Mouse (Mus musculus): ENCODE results near the gene Zmiz1. TPM values are rescaled to one million over a fixed set of nuclear protein-coding genes. Genes with fewer than 3 reads are reported as not detected.
A peak's percentile ranks its signal among the peaks of the same experiment; 100 is the strongest.

The Zmiz1 gene
- polyA plus RNA-seq, 1 experiment, result 34.5 TPM

GRCm38 (mm10) chr14:25693888-25694568 is 235.0 kb downstream of the Zmiz1 start, which contains the start of gene Ppif:
TSS of gene Ppif (plus strand) at chr14:25694154.
- no peaks in the 10 kb centered on the region for H3K27me3 ChIP-seq (ENCODE audit: control insufficient read depth, insufficient read depth, insufficient read length)
- peak within 1 kb of the TSS; percentile 34 for H3ac ChIP-seq (ENCODE audit: control insufficient read depth, insufficient read length)
- peak within 1 kb of the TSS; percentile 77 for H3K4me2 ChIP-seq (ENCODE audit: low read depth)
- H3K79me2 ChIP-seq (ENCODE audit: control insufficient read depth, insufficient read depth), result peaks cover 14% of the 10 kb centered on the region
- H3K36me3 ChIP-seq (ENCODE audit: control insufficient read depth, insufficient read depth), result no peaks in the 10 kb centered on the region
- TF ChIP-seq E2F4 (IDR thresholded peaks at IDR 0.05; ENCODE audit: insufficient read depth) (no peak), SRF (IDR thresholded peaks at IDR 0.05; ENCODE audit: control insufficient read depth, insufficient read length, low read depth) (peak; percentile 77), MYOG (IDR thresholded peaks at IDR 0.05; ENCODE audit: control insufficient read depth in 1 of 3, insufficient read depth in 1 of 3, insufficient read length in 2 of 3, low read depth in 2 of 3) (peak in 1 of 3 experiments; percentile 6), POLR2A (IDR thresholded peaks at IDR 0.05; ENCODE audit: insufficient read length, low read depth) (peak; percentile 95), REST (IDR thresholded peaks at IDR 0.05; ENCODE audit: insufficient read depth, insufficient read length) (no peak), CEBPB (IDR thresholded peaks at IDR 0.05; ENCODE audit: insufficient read depth, poor library complexity, severe bottlenecking) (no peak), POLR2AphosphoS2 (IDR thresholded peaks at IDR 0.05; ENCODE audit: insufficient read length, low read depth) (peak; percentile 87), TCF3 (IDR thresholded peaks at IDR 0.05; ENCODE audit: insufficient read length, low read depth) (peak; percentile 1), USF1 (IDR thresholded peaks at IDR 0.05; ENCODE audit: low read depth) (no peak), MAX (IDR thresholded peaks at IDR 0.05; ENCODE audit: low read depth) (no peak), TCF12 (IDR thresholded peaks at IDR 0.05; ENCODE audit: insufficient read depth, poor library complexity, severe bottlenecking) (no peak), MYOD1 (IDR thresholded peaks at IDR 0.05; ENCODE audit: control insufficient read depth in 1 of 3, insufficient read length in 2 of 3, low read depth in 2 of 3) (peak in 1 of 3 experiments; percentile 57)
- peak within 1 kb of the TSS; percentile 69 for H3K4me3 ChIP-seq

GRCm38 (mm10) chr14:25694569-25694897 is 235.5 kb downstream of the Zmiz1 start:
- Histone ChIP-seq H3K79me2 (ENCODE audit: control insufficient read depth, insufficient read depth) (peaks cover 14% of the 10 kb centered on the region), H3K36me3 (ENCODE audit: control insufficient read depth, insufficient read depth) (no peaks in the 10 kb centered on the region), H3ac (ENCODE audit: control insufficient read depth, insufficient read length) (peak overlapping the region; percentile 34), H3K27me3 (ENCODE audit: control insufficient read depth, insufficient read depth, insufficient read length) (no peaks in the 10 kb centered on the region), H3K4me2 (ENCODE audit: low read depth) (peak overlapping the region; percentile 77), H3K4me3 (peak overlapping the region; percentile 69)
- TF ChIP-seq MYOG (IDR thresholded peaks at IDR 0.05; ENCODE audit: control insufficient read depth in 1 of 3, insufficient read depth in 1 of 3, insufficient read length in 2 of 3, low read depth in 2 of 3), result no peak
- TF ChIP-seq MYOD1 (IDR thresholded peaks at IDR 0.05; ENCODE audit: control insufficient read depth in 1 of 3, insufficient read length in 2 of 3, low read depth in 2 of 3), result no peak
- no peak for TF ChIP-seq CEBPB (IDR thresholded peaks at IDR 0.05; ENCODE audit: insufficient read depth, poor library complexity, severe bottlenecking)
- no peak for TF ChIP-seq TCF3 (IDR thresholded peaks at IDR 0.05; ENCODE audit: insufficient read length, low read depth)
- TF ChIP-seq MAX (IDR thresholded peaks at IDR 0.05; ENCODE audit: low read depth), result no peak
- TF ChIP-seq TCF12 (IDR thresholded peaks at IDR 0.05; ENCODE audit: insufficient read depth, poor library complexity, severe bottlenecking), result no peak
- no peak for TF ChIP-seq E2F4 (IDR thresholded peaks at IDR 0.05; ENCODE audit: insufficient read depth)
- TF ChIP-seq POLR2A (IDR thresholded peaks at IDR 0.05; ENCODE audit: insufficient read length, low read depth), result no peak
- no peak for TF ChIP-seq SRF (IDR thresholded peaks at IDR 0.05; ENCODE audit: control insufficient read depth, insufficient read length, low read depth)
- TF ChIP-seq REST (IDR thresholded peaks at IDR 0.05; ENCODE audit: insufficient read depth, insufficient read length), result no peak
- TF ChIP-seq POLR2AphosphoS2 (IDR thresholded peaks at IDR 0.05; ENCODE audit: insufficient read length, low read depth), result no peak
- no peak for TF ChIP-seq USF1 (IDR thresholded peaks at IDR 0.05; ENCODE audit: low read depth)

GRCm38 (mm10) chr14:25695059-25695458 is 236.1 kb downstream of the Zmiz1 start:
- Histone ChIP-seq H3K79me2 (ENCODE audit: control insufficient read depth, insufficient read depth) (peaks cover 14% of the 10 kb centered on the region), H3K4me2 (ENCODE audit: low read depth) (peak overlapping the region; percentile 77), H3K27me3 (ENCODE audit: control insufficient read depth, insufficient read depth, insufficient read length) (no peaks in the 10 kb centered on the region), H3K4me3 (peak overlapping the region; percentile 69), H3K36me3 (ENCODE audit: control insufficient read depth, insufficient read depth) (no peaks in the 10 kb centered on the region), H3ac (ENCODE audit: control insufficient read depth, insufficient read length) (peak overlapping the region; percentile 34)
- TF ChIP-seq TCF3 (IDR thresholded peaks at IDR 0.05; ENCODE audit: insufficient read length, low read depth), result no peak
- TF ChIP-seq MYOD1 (IDR thresholded peaks at IDR 0.05; ENCODE audit: control insufficient read depth in 1 of 3, insufficient read length in 2 of 3, low read depth in 2 of 3), result no peak
- TF ChIP-seq TCF12 (IDR thresholded peaks at IDR 0.05; ENCODE audit: insufficient read depth, poor library complexity, severe bottlenecking), result no peak
- no peak for TF ChIP-seq USF1 (IDR thresholded peaks at IDR 0.05; ENCODE audit: low read depth)
- no peak for TF ChIP-seq MYOG (IDR thresholded peaks at IDR 0.05; ENCODE audit: control insufficient read depth in 1 of 3, insufficient read depth in 1 of 3, insufficient read length in 2 of 3, low read depth in 2 of 3)
- no peak for TF ChIP-seq REST (IDR thresholded peaks at IDR 0.05; ENCODE audit: insufficient read depth, insufficient read length)
- no peak for TF ChIP-seq E2F4 (IDR thresholded peaks at IDR 0.05; ENCODE audit: insufficient read depth)
- TF ChIP-seq POLR2A (IDR thresholded peaks at IDR 0.05; ENCODE audit: insufficient read length, low read depth), result no peak
- TF ChIP-seq SRF (IDR thresholded peaks at IDR 0.05; ENCODE audit: control insufficient read depth, insufficient read length, low read depth), result no peak
- no peak for TF ChIP-seq POLR2AphosphoS2 (IDR thresholded peaks at IDR 0.05; ENCODE audit: insufficient read length, low read depth)
- no peak for TF ChIP-seq MAX (IDR thresholded peaks at IDR 0.05; ENCODE audit: low read depth)
- TF ChIP-seq CEBPB (IDR thresholded peaks at IDR 0.05; ENCODE audit: insufficient read depth, poor library complexity, severe bottlenecking), result no peak

DNA sequence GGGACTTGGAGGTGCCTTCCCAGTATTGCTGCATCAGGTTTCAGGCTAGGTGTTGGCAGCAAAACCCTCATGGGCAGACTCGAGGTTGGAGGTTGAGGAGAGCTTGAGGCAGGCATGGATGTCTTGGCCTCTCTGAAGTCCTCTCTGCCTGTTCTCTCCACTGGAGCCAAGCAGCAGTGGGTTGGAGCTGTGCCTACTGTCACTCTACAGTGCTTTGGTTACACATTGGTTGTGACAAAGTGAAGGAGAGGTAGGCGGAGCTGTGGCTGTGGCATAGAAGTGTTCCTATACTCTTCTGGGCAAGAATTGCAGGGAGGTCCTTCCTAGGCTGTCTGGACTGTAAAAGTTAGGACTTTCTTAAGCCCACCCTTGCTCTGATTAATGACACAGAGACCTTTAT is 237.4 kb downstream of the Zmiz1 start:
- Histone ChIP-seq H3K4me3 (no peak overlapping the region), H3K27me3 (ENCODE audit: control insufficient read depth, insufficient read depth, insufficient read length) (no peaks in the 10 kb centered on the region), H3K36me3 (ENCODE audit: control insufficient read depth, insufficient read depth) (no peaks in the 10 kb centered on the region), H3K4me2 (ENCODE audit: low read depth) (no peak overlapping the region), H3ac (ENCODE audit: control insufficient read depth, insufficient read length) (no peak overlapping the region), H3K79me2 (ENCODE audit: control insufficient read depth, insufficient read depth) (peaks cover 14% of the 10 kb centered on the region)
- no peak for TF ChIP-seq POLR2AphosphoS2 (IDR thresholded peaks at IDR 0.05; ENCODE audit: insufficient read length, low read depth)
- no peak for TF ChIP-seq MYOG (IDR thresholded peaks at IDR 0.05; ENCODE audit: control insufficient read depth in 1 of 3, insufficient read depth in 1 of 3, insufficient read length in 2 of 3, low read depth in 2 of 3)
- no peak for TF ChIP-seq MAX (IDR thresholded peaks at IDR 0.05; ENCODE audit: low read depth)
- TF ChIP-seq USF1 (IDR thresholded peaks at IDR 0.05; ENCODE audit: low read depth), result no peak
- no peak for TF ChIP-seq TCF12 (IDR thresholded peaks at IDR 0.05; ENCODE audit: insufficient read depth, poor library complexity, severe bottlenecking)
- no peak for TF ChIP-seq SRF (IDR thresholded peaks at IDR 0.05; ENCODE audit: control insufficient read depth, insufficient read length, low read depth)
- no peak for TF ChIP-seq TCF3 (IDR thresholded peaks at IDR 0.05; ENCODE audit: insufficient read length, low read depth)
- TF ChIP-seq MYOD1 (IDR thresholded peaks at IDR 0.05; ENCODE audit: control insufficient read depth in 1 of 3, insufficient read length in 2 of 3, low read depth in 2 of 3), result no peak
- no peak for TF ChIP-seq POLR2A (IDR thresholded peaks at IDR 0.05; ENCODE audit: insufficient read length, low read depth)
- TF ChIP-seq CEBPB (IDR thresholded peaks at IDR 0.05; ENCODE audit: insufficient read depth, poor library complexity, severe bottlenecking), result no peak
- no peak for TF ChIP-seq REST (IDR thresholded peaks at IDR 0.05; ENCODE audit: insufficient read depth, insufficient read length)
- TF ChIP-seq E2F4 (IDR thresholded peaks at IDR 0.05; ENCODE audit: insufficient read depth), result no peak
